Mouse (Mus musculus) right cerebral cortex, adult 18-20 months (tissue): ENCODE measurements around the gene Rft1.

ENCODE experiments used
- DNase-seq: peaks from one replicate; pipeline ENCODE4 v3.0.0; 2022; ENCODE audit warnings: mixed read lengths

Rft1 gene

DNA sequence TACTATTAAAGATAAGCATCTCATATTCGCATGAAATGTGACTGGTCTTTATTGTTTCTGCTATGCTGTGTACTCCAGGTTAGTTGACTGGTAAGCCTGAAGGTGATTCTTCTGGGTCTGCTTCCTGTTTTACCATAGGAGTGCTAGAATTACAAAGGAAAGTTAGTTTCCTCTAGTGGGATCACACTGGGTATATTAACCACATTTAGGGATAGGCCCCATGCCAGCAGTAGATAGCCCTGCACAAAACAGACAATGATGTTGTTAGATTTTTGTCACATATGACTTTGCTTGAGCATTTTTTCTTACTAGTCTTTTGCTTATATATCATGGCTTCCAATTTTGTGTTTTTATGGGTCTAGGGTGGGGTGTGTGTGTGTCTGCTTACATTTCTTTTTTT is 82.3 kb downstream of the Rft1 start:
- DNase-seq: no peak
